Mouse (Mus musculus) erythroid progenitor cell, adult 5-6 weeks (primary cell): ENCODE measurements around the gene Fli1. TPM values are rescaled to one million over a fixed set of nuclear protein-coding genes. Genes with fewer than 3 reads are reported as not detected.

Experiments used
- ATAC-seq: replicated peaks from 2 replicates; pipeline ENCODE4 v1.8.0; 2016; ENCODE audit warnings: moderate number of reproducible peaks, mild to moderate bottlenecking, moderate TSS enrichment, inconsistent platforms; ENCODE audit not compliant: poor library complexity, low FRiP score, severe bottlenecking
- total RNA-seq, 2 experiments: library from RNA; stranded (forward) in 1 of 2; stranded (reverse) in 1 of 2; fragments of 150-400 nt in 1 of 2; fragments of 186-747, 209-891 nt in 1 of 2; gene quantifications; 2 replicates each; pipeline versions ENCODE4 v1.2.3 to v1.2.4; 2015 to 2017; ENCODE audit warnings: low replicate concordance in 2 of 2

Gene Fli1
- total RNA-seq, 2 experiments from 2014 or later = 13.4 to 27.2 TPM

DNA sequence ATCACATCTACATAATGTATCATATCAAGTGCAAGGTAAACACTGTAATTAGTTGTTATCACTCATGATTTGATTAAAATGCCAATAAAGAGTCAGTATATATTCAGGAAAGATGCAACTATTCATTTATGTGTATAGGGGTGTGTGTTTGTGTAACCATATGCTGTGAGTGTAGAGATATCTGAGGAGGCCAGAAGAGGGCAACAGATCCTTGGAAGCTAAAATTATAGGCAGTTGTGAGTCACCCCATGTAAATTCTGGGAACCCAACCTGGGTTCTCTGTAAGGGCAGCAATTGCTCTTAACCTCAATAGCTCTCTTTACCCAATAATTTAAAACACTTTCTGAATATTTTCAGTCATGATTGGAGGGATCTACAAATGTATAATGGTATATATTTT lies 122.0 kb downstream of the Fli1 start:
- ATAC-seq = no peak

DNA sequence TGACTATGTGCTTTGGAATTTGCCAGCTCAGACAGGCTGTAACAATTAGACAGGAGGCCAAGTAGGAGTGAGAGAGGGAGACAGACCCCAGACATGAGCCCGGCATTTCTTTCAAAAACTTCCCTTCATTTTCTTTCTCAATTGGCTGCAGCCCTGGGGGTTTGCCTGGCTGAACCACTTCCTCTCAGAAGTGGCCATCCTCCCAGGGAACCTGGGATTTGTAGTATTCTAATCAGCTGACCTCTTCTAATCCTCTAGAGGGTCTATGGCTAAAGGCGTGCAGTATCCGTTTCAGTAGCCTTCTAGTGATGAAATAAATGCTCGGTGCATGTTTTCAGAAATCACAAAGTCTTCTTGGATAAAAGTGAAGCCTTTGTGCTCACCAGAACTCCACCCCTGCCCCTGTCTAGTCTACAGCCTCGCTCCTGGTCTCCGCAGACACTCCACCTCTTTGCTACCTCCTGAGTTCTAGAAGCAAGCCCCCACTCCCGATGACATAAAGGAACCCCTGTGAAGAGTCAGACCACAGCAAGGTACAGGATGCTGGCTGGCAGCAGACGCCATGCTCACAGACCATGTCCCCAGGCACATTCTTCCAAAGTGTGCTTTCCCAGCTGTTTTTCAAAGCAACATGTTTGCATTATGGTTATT lies 125.1 kb downstream of the Fli1 start:
- ATAC-seq = no peak

DNA sequence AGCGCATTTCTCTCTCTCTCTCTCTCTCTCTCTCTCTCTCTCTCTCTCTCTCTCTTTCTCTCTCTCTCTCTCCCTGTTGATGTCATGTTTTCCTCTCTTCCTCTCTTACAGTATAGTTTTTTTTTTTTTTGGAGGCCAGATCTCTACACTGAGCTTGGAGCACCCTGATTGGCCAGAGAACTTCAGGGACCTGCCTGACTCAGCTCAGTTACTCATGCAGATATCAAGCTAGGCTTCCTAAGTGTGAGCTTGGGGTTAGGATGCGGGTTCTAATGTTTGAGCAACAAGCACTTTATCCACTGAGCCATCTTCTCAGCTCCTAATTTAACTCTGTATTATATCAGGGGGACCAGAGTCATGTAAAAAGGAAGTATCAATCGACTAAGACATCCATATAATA lies 126.7 kb downstream of the Fli1 start:
- no peak for ATAC-seq

DNA sequence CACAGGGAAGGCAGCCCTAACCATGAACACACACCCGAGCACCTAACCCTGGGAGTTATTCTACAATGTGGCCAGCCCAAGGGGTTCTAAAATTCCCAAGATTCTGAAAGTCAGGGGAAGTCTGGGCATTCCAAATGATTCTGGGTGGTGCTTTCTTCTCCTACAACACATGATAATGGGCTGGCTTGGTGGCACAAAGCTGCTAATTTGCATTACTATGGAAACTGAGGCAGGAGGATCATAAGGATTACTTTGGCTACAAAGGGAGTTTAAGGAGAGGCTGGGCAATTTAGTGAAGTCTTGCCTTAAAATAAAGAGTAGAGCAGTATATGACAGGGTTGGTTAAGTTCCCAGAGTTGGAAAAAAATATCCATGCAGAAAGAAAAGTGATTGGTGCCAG lies 127.7 kb downstream of the Fli1 start:
- ATAC-seq = no peak

DNA sequence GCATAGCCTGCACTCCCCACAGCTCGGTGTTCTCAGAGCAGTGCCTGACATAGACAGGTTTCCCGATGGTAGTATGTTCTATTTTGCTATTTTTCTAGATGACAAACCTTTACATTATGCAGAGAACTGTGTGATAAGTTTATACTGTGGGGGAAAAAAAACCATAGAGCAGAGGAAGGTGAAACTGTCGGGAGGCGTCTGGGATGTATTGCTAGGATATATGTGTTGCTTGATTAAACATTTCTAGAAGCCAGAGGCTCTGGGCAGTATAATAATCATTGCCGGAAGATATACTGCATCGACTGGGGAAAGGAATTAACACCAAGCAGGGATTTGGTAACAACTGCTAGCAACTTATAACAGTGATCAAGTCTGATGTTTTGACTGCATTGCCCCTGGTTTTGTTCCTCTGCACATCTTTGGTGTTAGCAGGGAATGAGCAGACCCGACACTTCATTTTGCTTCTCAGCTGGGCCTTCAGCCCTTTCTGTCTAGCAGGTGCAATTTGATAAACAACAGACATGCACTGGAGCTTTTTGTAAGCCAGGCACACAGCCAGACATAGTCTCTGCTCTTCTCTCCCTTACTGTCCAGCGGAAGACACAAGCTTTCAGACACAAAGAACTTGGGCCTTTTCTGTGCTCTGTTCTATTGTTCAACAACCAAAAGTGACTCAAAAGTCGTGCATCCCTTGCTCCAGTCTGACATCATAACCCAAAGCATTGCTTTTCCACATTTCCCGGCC lies 129.7 kb downstream of the Fli1 start:
- ATAC-seq = no peak

DNA sequence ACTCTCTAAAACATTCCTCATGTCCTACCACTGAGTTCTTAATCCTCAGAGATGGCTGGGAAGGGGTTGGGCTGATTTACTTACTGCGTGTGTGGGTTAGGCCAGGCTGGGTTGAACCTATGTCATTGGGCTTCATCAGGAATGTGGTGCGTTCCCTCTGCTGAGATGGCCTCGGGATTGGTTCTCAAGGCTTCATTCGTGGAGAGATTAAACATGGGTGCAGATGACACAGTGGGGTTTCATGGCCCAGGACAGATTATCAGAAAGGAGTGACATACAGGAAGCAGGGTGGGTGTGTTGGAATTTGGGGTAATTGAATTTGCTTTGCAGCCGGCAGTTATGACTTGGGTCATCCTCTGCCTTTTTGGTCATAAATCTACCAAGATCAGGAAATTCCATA lies 131.2 kb downstream of the Fli1 start:
- no peak for ATAC-seq

DNA sequence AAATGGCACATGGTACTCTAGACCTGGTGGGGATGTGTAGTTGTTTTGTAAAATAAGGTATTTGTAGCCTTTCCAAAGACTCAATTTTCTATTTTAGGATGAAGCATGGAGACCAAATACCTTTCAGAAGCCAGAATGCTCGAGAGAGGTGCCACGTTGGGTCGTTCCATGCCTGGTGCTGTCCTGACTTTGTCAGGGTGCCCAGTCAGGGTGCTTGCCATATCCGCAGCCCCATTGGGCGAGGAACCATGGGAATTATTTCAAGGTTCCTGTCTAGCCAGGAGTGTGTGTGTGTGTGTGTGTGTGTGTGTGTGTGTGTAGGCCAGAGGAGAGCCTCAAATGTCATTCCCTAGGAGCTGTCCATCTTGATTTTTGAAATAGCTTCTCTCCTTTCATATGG lies 132.0 kb downstream of the Fli1 start:
- no peak for ATAC-seq

DNA sequence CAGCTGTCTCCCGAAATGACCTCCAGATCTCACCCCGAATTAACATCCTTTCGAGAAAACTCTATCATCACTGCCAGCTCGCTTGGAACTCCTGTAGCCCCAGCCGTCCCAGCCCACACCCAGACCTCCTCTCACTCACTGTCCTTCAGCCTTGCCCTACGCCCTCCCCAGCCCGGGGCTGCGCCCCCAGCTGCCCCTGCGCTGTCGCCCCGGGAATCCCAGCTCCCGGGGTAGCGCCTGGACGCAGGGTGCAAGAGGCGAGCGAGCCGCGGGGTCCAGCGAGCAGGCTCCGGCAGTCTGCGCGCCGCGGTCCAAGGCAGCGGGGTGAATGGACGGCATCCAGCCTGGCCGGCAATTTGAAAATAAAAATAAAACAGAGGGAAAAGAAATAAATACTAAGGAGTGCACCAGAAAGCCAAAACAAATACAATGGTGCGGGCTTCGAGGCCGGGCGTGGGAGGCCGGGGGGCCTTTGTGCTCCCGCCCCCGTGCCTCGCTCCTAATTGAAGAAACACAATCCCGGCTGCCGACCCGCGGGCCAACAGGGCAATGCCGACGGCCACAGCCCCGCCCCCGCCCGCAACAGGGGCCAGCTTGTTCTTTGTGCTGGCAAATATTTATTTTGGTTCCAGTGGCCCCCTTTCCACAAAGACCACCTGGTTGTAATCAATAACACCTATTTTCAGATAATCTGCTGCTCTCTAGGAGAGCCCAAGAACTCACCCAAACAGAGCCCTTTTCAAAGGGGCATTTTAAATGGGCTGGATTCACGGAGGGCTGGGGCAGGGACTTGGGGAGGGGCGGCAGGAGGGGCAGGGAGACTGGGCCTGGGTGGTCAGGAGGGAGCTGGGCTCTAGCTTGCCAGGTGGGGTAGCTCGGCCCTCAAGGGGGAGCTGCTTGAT lies 133.3 kb downstream of the Fli1 start:
- 0 out of 2 replicates have a peak, but pooled peaks have one; percentile 39 for ATAC-seq

DNA sequence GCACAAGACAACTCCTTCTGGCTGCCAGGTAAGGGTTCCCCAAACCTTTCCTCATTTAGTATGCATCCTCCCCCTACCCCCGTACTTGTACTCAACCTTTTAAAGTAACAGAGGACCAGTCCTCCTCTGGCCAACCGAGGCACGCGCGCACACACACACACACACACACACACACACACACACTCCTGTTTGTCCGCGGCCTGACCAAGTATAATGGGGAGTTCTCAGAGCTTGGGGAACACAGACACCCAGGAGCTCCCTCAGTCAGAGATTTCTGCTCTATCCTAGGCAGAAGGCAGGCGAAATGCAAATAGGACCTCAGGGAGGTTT lies 134.0 kb downstream of the Fli1 start:
- no peak for ATAC-seq

DNA sequence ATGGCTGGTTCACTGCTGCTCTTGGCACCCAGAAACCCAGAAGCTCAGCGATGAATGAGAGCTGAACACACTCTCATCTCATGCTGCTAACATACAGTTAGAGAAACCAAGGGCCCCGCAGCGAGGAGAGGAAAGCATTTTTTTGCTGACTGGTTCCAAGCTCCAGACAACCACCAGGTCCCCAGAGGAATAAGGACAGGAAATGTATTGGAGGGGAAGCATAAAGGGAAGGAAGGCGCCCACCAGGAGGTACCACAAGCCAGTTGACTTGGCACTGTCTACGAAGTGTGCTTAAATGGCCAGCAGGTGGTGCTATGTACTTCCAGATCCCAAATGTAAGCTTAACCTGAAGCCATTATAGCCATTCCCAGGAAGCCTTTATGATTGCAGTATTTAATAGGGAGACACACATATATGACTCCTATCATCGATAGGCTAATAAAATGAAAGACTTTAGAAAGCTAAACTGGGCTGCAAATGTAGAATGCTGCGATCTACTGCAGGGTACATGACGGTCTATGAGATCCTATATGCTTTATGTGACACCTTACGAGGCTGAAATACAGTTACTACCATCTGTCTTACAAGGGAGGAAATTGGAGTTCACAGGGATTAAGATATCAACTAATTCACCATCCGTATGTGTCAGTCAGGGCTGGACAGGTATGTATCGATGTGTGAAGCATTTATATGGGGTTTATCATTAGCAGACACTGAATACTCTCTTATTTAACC lies 137.3 kb downstream of the Fli1 start:
- no peak for ATAC-seq

DNA sequence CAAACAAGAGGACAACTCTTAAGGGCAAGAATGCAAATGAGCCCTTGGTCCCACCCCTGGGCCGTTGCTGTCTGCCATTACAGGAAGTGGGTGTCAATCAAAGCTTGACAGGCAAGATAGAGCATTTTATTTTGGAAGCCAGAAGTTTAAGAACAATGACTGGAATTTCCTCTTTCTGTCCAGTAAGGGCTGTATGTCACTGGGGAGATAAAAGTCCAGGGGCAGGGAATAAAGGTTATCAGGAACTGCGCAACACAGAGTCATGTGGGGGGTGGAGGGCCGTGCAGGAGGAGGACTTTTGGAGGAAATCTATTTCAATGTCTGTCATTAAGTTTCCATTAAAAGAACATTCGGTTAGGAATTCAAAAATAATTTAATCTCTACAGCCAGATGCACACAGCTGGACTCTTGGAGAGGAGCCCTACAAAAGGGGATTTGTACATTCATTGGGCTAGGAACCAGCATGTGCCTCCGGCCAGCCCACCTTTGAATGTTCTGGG lies 141.9 kb downstream of the Fli1 start:
- no peak for ATAC-seq

DNA sequence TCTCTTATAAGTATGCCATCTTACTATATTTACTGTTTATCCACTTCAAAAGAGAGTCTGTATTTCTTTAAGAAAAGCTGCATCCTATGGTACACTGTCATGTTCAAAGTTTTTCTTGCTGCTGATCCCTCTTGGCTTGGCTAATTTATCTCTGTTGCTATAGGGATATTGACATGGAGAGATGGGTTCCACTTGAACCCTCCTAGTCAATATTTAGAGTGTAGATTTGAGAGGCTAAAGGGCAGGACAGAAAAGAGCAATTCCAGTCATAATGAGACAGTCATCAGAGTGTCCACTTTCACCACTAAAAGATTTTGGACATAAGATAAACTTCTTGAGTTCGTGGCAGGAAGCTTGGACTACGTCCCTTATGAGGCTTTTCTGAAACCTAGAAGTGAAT lies 142.4 kb downstream of the Fli1 start:
- no peak for ATAC-seq

DNA sequence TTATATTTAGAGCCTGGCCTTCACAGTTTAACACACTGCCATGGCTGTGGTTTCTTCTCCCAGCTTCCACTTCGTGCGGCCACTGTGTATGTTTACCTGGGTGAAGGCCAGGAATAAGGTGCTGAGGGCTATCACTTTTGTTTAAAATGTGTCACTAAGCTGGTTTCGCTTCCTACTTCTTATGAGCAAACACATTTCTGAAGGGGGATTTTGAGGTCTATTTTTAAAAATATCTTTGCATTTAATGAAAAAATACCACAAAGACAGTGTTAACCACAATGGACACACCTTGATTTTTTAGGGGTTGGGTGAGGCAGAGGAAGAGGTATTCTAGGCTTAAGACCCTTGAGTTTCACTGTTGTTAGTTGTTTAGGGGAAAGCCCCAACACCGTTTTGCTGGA lies 147.9 kb downstream of the Fli1 start:
- no peak for ATAC-seq

DNA sequence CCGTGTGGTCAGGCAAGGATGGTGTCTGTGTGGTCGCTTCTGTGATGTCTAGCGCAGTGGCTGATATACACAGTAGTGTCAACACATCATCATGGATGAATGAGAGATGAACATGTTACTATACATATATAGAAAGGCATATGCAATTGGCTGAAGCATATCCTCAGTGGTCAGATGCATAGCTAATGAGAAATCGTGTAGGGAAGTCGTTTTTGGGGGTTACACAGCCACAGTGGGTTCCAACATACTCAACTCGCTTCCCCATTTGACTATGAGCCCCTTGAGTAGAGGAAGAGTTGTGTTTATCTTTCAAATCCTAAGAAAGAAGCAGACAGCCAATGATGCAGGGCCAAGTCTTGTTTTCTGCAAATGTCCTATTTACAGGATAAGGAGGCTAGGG lies 149.9 kb downstream of the Fli1 start:
- no peak for ATAC-seq

DNA sequence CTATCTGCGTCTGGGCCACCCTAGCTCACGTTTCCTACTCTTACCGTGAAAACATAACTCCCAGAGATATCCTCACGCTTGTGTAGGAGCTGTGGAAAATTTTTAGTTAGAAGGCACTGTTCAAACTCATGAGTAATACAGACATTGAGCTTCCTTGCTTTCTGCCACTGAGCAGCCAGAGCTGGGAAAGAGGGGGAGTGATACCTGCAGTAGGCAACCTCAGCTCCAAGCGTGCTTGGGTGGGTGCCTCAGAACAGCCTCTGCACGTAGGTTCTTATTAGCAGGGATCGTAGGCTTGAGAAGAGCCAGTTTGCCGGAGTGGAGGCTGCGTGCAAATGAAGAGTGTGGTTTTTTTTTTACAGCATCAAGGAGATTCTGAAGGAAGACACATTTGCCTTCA lies 151.0 kb downstream of the Fli1 start:
- ATAC-seq = no peak

DNA sequence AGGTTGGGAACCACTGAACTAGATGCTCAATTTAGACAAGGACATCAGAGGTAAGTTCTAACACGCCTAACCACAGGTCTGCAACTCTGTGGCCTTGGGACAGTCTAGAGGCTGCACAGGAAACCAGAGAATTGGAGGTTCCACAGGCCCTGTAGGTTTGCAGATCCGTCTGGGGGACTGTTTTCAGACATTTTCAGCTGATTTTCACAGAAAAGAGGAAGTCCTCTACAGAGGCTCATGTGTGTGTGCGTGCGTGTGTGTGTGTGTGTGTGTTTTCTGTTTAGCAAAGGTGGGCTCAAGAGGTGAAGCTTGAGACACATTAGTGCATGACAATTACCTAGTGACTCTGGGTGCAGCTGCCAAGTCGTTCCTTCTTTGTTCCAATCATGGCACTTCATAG lies 151.6 kb downstream of the Fli1 start:
- ATAC-seq = no peak

DNA sequence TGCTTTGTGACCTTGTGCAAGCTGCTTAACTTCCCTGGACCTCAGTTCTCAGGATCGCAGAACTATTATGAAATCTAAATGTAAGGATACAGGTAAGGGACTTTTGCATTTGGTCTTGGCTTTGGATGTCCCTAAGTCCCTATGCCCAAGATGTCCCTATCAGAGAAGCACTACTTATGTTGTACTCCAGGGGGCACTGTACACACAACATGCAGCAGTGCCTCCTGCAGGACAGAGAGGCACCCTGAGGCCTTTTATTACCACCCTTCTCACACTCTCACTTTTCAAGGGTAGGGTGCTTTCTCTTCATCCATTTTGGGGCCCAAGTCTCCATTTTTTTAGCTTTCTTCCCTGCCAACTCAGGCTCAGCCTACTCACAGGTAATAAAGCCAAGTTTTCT lies 154.5 kb downstream of the Fli1 start:
- no peak for ATAC-seq

DNA sequence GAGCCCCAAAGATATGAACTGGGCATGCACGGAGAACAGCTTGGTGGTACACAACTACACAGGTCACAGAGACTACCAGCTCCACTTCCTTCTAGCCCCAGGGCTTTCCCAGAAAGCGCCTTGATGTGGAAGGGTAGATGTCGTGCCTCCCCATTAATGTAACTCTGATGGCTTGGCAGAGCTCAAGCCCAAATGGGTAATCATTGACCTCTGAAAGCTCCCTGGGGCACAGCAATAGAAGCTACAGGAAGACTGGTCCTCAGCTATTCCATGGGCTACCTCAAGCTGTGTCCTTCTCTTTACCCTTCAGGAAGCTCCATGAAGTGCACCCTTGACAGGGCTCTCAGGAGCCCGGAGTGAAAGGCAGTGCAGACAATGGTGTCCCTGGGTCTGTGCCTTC lies 157.8 kb downstream of the Fli1 start:
- no peak for ATAC-seq

DNA sequence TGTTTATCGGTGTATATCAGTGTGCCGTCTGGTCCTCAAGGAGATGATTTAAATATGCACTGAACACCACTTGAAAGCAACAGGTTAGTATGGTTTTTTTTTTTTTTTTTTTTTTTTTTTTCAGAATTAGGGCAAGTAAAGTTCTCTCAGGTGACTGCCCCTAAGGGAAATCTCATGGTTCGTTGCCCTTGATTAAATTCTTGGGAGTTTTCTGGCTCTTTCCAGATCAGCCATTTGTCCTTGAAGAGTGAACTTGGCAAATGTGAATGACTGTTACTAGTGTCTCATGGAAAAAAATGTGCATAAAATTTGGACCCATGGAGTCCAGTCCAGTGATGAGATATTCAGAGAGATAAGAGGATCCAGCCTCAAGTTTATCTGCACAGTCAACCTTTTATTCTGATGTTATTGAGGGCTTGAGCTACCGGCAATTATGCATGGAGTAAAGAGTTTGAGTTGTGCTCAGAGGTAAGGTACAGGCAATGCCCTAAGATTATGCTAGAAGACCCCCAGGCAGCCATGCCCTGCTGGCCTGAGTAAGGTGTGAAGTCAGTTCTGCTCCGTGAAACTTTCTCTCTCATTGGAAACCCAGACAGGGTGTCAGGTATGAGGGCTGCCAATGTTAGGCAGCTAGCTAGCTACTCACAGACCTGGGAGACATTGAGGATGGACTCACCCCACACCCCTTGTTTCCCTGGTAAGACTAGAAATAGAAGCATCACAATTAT lies 165.6 kb downstream of the Fli1 start:
- no peak for ATAC-seq
